Mouse (Mus musculus) cortical plate, adult 2 months (tissue): ENCODE data around the gene Tmem211. TPM values are rescaled to one million over a fixed set of nuclear protein-coding genes. Genes with fewer than 3 reads are reported as not detected.

Experiments used
- H3K27ac ChIP-seq: fragments of 200-500 bp; 2 replicates; pipeline ENCODE4 v1.5.1; 2012; ENCODE audit warnings: low read length, control low read depth, inconsistent platforms; ENCODE audit not compliant: insufficient read depth
- H3K4me1 ChIP-seq: fragments of 200-500 bp; 2 replicates; pipeline ENCODE4 v1.6.1; 2011; ENCODE audit warnings: low read length; ENCODE audit not compliant: control insufficient read depth, insufficient read depth
- H3K4me3 ChIP-seq: fragments of 200-500 bp; 2 replicates; pipeline ENCODE4 v1.5.1; 2011; ENCODE audit warnings: mild to moderate bottlenecking, low read length, control low read depth; ENCODE audit not compliant: insufficient read depth
- CTCF ChIP-seq: fragments of 200-500 bp; IDR thresholded peaks from 2 replicates; pipeline ENCODE4 v1.5.1; 2011; ENCODE audit warnings: mild to moderate bottlenecking, control low read depth, low read length; ENCODE audit not compliant: insufficient read depth; ENCODE audit errors: extremely low read depth
- POLR2A ChIP-seq: fragments of 200-500 bp; IDR thresholded peaks from 2 replicates; pipeline ENCODE4 v1.6.1; 2011; ENCODE audit warnings: mild to moderate bottlenecking, low read length, control low read depth; ENCODE audit not compliant: insufficient read depth; ENCODE audit errors: extremely low read depth
- polyA plus RNA-seq: library from polyadenylated mRNA; depleted of rRNA; stranded (reverse); fragments of >200 nt; gene quantifications from 2 replicates; pipeline ENCODE4 v1.2.3, GENCODE M21; 2012

Gene Tmem211
- polyA plus RNA-seq, 1 experiment: not detected

DNA sequence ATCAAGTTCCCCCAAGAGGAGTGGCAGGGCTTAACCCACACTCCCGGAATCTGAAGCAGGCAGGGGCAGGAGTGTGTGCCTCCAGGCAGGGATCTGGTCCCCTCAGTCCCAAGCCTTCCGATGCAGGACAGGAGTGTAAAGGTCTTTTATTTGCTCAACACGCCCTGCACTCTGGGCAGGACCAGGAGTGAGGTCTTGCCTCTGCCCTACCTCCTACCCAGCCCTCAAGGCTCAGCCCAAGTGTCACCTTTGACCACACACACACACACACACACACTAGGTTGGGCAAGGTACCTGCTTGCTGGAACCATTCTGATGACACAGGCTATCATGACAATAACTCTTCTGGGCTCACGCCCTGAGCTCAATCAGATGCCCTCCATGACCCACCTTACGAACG is 7.3 kb upstream of the Tmem211 start:
- no peak overlapping the region for H3K27ac ChIP-seq
- no peak for TF ChIP-seq CTCF
- no peak for TF ChIP-seq POLR2A
- no peak overlapping the region for H3K4me3 ChIP-seq
- 0 out of 2 replicates have a peak, but pooled peaks cover 1% of the 10 kb centered on the region for H3K4me1 ChIP-seq

DNA sequence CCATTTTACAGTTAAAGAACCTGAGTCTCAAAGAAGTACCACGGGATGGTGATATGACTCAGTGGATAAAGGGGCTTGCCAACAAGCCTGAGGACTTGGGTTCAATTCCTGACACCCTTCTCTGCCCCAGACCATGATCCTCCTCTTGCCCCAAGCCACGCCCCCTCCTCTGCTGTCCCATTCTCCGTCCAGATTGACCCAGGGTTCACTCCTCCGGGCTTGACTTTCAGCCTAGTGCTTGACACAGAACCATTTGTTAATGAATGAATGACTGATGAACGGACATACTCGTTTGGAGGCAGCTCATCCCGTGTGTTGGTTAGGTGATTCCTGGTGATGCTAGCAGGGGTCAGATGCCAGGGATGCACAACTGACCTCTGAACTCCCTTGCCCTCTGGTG is 6.8 kb upstream of the Tmem211 start:
- no peak for TF ChIP-seq POLR2A
- no peak for TF ChIP-seq CTCF
- Histone ChIP-seq H3K4me1 (0 out of 2 replicates have a peak, but pooled peaks cover 1% of the 10 kb centered on the region), H3K27ac (no peak overlapping the region), H3K4me3 (peak overlapping the region; percentile 43; the same call in 1 of the 2 replicates)

DNA sequence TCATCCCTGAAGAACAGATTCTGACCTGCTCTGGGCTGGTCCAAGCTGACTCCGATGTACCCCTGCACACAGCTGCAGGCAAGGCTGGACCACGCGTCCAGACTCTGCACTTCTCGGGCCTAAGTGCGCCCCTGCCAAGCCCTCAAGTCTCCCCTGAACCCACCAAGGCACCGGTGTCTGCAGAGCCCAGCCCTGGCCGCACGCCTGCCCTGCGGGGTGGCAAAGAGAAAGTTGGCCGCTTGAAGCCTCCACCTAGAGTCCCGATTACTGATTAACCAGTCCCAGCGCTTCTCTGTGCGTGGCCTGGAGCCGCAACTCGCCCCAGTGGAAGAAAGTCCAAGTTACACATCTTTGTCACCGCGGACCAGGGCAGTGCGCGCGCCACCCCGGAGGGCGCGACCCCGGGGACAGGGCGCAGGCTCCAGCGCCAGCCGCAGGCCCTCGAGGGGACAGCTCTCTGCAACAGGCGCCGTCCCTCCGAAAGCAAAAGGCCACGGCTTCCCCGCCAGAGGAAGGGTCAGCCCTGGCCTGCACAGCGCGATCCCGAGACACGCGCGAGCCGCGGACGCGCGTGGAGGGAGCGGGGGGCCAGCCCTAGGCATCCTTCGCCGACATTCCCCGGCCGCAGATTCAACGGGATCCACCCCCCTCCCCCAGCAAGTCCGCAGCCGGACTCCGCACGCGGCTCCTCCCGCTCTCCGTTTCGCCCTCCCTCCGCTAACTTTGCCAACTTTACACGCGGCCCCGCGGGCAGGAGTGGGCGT is 6.1 kb upstream of the Tmem211 start:
- TF ChIP-seq CTCF (no peak), POLR2A (no peak)
- Histone ChIP-seq H3K4me3 (peak overlapping the region; percentile 43), H3K27ac (no peak overlapping the region), H3K4me1 (0 out of 2 replicates have a peak, but pooled peaks cover 1% of the 10 kb centered on the region)

DNA sequence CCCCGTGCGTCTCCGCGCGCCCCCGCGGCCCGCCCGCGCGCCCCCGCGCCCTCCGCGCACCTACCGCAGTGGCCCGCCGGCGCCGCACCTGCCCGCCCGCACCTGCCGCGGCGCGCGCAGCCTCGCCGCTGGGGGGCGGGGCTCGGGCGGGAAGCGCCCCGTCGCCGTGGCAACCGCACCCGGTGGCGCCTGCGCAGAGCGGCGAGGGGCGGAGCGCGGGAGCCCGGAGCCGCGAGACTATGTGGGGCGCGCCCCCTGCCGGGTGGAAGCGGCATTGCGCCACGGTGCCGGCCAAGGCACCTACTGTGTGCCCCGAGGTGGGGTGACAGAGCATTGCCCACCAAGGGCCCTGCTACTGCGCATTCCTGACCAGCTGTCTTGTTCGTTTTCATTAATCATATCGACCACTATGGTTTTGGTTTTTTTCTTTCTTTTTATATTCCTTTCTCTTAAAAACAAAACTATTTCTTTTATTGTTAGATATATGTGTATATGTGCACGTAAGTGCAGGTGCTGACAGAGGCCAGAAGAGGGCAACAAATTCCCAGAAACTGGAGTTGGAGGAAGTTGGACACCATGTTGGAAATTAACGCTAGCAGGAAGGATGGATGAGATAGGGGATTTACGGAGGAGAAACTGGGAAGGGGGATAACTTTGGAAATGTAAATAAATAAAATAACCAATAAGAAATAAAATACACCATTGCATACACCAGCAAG is 5.4 kb upstream of the Tmem211 start, which contains the start of gene 2900026A02Rik:
2900026A02Rik (minus strand) TSS at position 90 of the 719 bp plus-strand sequence.
- Histone ChIP-seq H3K27ac (no peak within 1 kb of the TSS), H3K4me3 (peak within 1 kb of the TSS; percentile 43), H3K4me1 (no peaks in the 10 kb centered on the region)
- TF ChIP-seq CTCF (peak; percentile 60), POLR2A (no peak)

DNA sequence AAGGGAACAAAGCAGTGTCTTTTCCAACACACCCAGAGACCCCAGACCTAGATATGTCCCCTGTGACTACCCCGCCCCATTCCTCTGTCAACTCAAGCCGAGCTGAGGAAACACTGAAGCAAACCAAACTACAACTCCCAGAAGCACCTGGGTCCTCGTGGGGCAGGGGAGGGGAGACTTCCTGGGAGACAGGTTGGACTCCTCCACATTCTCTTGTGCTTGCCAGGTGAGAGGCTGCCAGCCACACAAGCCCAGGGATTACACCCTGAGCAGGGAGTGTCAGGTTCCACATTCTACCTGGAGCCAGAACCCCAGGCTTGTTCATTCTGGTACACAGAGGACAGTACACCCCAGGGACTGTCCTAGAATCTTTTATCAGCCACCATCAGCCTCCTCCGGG is 2.8 kb upstream of the Tmem211 start:
- no peaks in the 10 kb centered on the region for H3K4me1 ChIP-seq
- H3K4me3 ChIP-seq: no peak overlapping the region
- H3K27ac ChIP-seq: no peak overlapping the region
- TF ChIP-seq POLR2A (peak; percentile 23; the same call in 1 of the 2 replicates), CTCF (no peak)

DNA sequence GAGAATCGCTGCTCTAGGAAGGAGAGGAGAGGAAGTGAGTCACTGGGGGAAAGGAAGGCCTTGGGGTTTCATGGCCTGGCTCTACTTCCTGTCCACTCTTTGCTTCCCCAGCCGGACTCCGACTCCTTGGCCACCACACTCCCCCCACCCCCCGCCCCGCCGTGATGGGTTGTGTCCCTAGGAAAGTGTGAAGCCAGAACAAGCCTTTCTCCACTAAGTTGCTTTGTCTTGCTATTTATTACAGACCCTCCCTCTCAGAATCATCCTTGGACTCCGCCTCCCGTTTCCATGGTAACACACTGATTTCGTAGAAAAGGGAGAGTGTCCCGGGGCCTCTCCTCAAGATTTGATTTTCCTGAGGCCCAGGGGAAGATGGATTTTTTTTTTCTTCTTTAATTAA is 1.4 kb upstream of the Tmem211 start:
- no peak overlapping the region for H3K27ac ChIP-seq
- TF ChIP-seq POLR2A: no peak
- no peak for TF ChIP-seq CTCF
- no peaks in the 10 kb centered on the region for H3K4me1 ChIP-seq
- no peak overlapping the region for H3K4me3 ChIP-seq

DNA sequence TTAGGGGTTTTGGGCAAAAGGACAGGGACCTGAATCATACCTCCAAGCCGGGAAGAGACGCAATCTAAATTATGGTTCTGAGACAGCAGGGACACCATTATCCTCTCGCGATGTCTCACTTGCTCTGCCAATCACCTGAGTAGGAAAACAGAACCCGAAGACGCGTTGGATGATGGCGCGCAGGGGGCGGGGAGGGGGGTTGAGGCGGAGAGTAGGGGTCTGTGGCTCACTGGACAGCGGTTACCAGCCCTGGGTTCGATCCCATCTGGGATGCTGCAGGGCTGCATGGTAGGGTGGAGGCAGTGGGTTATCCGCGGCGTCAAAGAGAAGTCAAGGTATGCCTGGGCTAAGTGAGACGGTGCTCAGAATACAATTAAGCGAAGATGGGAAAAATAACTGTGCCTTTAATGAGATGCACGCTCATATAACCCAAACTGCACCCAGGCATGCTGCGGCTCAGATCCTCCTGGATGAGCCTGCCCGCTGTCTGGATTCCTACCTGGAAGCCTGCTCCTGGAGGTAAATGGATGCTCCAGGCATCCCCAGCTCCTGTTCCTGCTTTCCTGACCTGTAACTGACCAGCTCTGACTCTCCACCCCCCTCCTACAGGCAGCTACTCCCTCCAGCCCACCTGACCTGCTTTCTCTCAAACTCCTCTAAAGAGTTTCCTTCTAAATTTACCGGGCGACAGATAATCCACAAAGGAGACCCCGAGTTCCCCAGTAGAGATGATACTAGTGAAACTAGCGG is 848 bp upstream of the Tmem211 start:
- no peak overlapping the region for H3K4me3 ChIP-seq
- H3K27ac ChIP-seq: no peak overlapping the region
- TF ChIP-seq CTCF: no peak
- TF ChIP-seq POLR2A: no peak
- H3K4me1 ChIP-seq: no peaks in the 10 kb centered on the region

DNA sequence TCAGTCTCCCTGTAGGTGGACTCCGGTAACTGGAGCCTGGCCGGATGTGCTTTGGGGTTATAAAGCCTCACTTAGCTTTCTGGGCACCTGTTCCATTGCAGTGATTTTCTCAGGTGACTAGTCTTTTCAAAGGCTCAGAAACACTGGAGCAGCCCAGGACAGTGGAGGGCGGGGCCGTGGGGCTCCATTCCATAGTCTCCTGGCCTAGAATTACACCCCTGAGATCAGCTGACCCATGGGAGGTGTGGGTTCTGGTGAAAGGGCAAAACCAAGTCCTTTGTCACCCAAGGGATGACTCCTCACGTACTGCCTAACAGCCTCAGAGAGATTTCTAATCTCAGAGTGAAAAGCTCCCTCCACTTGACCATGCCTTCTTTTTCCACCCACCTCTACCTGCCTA is 3.5 kb downstream of the Tmem211 start:
- no peak overlapping the region for H3K4me3 ChIP-seq
- TF ChIP-seq POLR2A (no peak), CTCF (no peak)
- no peaks in the 10 kb centered on the region for H3K4me1 ChIP-seq
- no peak overlapping the region for H3K27ac ChIP-seq

DNA sequence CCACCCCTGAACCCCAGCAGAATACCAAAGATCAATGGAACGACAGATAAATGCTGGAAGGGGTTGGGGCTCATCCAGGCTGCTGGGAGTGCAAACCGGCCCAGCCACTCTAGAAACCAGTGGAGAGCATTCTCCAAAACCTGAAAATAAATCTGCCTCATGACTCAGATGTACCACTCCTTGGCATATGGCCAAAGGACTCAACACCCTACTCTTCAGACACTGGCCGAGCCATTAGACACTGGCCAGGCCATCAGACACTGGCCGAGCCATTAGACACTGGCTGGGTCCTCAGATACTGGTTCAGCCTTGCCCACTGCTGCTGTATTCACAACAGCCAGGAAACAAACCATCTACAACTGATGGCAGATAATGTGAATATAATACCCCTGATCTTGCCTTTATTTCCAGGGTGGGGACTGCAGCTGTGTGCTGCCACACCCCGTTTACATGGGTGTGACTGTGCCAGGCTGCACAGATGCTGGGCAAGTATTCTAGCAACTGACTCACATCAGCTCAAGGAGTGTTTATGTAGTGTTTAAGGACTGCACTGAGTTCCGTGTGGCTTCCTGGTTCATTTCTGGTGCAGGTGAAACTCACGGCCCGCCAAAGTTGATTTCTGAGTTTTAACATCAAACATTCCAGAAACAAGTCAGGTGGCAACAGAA is 22.7 kb downstream of the Tmem211 start:
- no peak overlapping the region for H3K27ac ChIP-seq
- H3K4me1 ChIP-seq: no peaks in the 10 kb centered on the region
- no peak overlapping the region for H3K4me3 ChIP-seq
- TF ChIP-seq POLR2A (no peak), CTCF (no peak)
